In the genomic region with DNA sequence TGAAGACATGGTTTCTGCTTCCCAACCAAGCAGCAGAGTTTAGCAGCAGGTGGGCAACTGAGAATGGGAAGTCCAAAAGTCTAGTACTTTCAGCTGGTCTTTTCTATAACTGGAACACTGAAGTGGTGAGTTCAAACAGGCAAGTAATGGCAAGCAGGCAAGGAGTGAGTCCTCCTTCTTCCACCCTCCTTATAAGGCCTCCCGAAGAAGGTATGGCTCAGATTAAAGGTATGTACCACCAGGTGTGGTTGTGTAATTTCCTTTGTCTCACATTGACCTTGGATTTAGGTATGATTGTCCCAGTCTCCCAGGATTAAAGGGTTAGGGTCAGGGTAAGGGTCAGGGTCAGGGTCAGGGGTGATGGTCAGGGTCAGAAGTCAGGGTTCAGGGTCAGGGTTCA, we compare ENCODE assay signal across 15 mouse cellular contexts. TPM values are rescaled to one million over a fixed set of nuclear protein-coding genes. Genes with fewer than 3 reads are reported as not detected.
A peak's percentile ranks its signal among the peaks of the same experiment; 100 is the strongest.
DNase-seq lines count a peak whose midpoint lies in the region; ATAC-seq lines count a peak whose summit lies in the region.
"Had no signal": no experiment of that assay in that cellular context is flagged by ENCODE, and none has a peak within 500 bp of the region (broad histone marks: within the 10 kb centered on the region; RNA-seq: fewer than 3 reads in every experiment).

No protein-coding gene starts in this region.

- DNase-seq in heart, adult 11 months = peak; percentile 16
- DNase-seq in heart, postnatal 10 days = no peak
- peak; percentile 46 for DNase-seq in 3T3-L1 (ENCODE audit: low read depth, low spot score)
- peak; percentile 2 for DNase-seq in ES-CJ7 (ENCODE audit: low read depth, low spot score)
- no peak for DNase-seq in right cerebral cortex, postnatal 25 days
- no peak for DNase-seq in ovary, postnatal 36 days (ENCODE audit: low spot score)
- no peak for DNase-seq in ovary, postnatal 14 days (ENCODE audit: low spot score)
- DNase-seq: cerebellum, adult 9-10 months; gastrocnemius, postnatal 14 days; kidney, adult 18-20 months; retina, postnatal 1 day had no signal

- intact Hi-C loops in heart, postnatal 10 days (cut with DNase I) = no loop called here

- ATAC-seq in granulocyte monocyte progenitor cell, adult 5-6 weeks (replicated peaks; ENCODE audit: poor library complexity, severe bottlenecking) = peak; percentile 22
- ATAC-seq: midbrain, embryonic 13.5 days had no signal

RNA-seq across cellular contexts. Expression of gene Tcstv3, which starts 4.0 kb away (rescaled TPM):
- not detected for total RNA-seq in heart, postnatal 10 days (2021)
- not detected in 2 replicates for total RNA-seq in granulocyte monocyte progenitor cell, adult 5-6 weeks (2014; fragmentation: Nextera tagmentation)
- not detected in 2 replicates for total RNA-seq in granulocyte monocyte progenitor cell, adult 5-6 weeks (2017)
- total RNA-seq: adrenal gland, postnatal 10 days; gastrocnemius, postnatal 14 days; left cerebral cortex, adult 18-20 months had no signal

RNA-seq across cellular contexts. Expression of gene BC147527, which starts 20.5 kb away (rescaled TPM):
- not detected for total RNA-seq in heart, postnatal 10 days (2021)
- total RNA-seq in granulocyte monocyte progenitor cell, adult 5-6 weeks (2014; fragmentation: Nextera tagmentation) = 4.1 and 10.2 TPM in 2 replicates
- 13.6 and 38.4 TPM in 2 replicates for total RNA-seq in granulocyte monocyte progenitor cell, adult 5-6 weeks (2017)
- total RNA-seq: gastrocnemius, postnatal 14 days; left cerebral cortex, adult 18-20 months had no signal

RNA-seq across cellular contexts. Expression of gene AF067061, which starts 57.8 kb away (rescaled TPM):
- not detected for total RNA-seq in heart, postnatal 10 days (2021)
- not detected in 2 replicates for total RNA-seq in granulocyte monocyte progenitor cell, adult 5-6 weeks (2014; fragmentation: Nextera tagmentation)
- not detected in 2 replicates for total RNA-seq in granulocyte monocyte progenitor cell, adult 5-6 weeks (2017)
- total RNA-seq: adrenal gland, postnatal 10 days; gastrocnemius, postnatal 14 days; left cerebral cortex, adult 18-20 months had no signal

Comparison
In these comparisons a context has a peak if more than half of its experiments do, and no peak if none do; other contexts are left out.
1. DNase-seq: peak in heart, adult 11 months (single experiment), 3T3-L1 (single experiment) and ES-CJ7 (single experiment); none in heart, postnatal 10 days (0 of 2), right cerebral cortex, postnatal 25 days (single experiment), ovary, postnatal 36 days (single experiment) and ovary, postnatal 14 days (single experiment).
2. RNA of gene BC147527, which starts 20.5 kb away (total RNA-seq): 4.1 to 38.4 TPM in granulocyte monocyte progenitor cell, adult 5-6 weeks; not detected in heart, postnatal 10 days; every median in the first group is over 4 times any median in the second.